Mouse (Mus musculus) lung, adult 2 months (tissue): Measurements from ENCODE around the gene Qrich2.

Experiments used
- CTCF ChIP-seq: fragments of 200-500 bp; IDR thresholded peaks from 2 replicates; pipeline ENCODE4 v1.5.1; 2011; ENCODE audit warnings: mild to moderate bottlenecking, low read length, control low read depth; ENCODE audit not compliant: insufficient read depth
- POLR2A ChIP-seq: fragments of 200-500 bp; IDR thresholded peaks from 2 replicates; pipeline ENCODE4 v1.6.1; 2011; ENCODE audit warnings: low read depth, mild to moderate bottlenecking, control low read depth, low read length, borderline replicate concordance; ENCODE audit errors: extremely low read depth

DNA sequence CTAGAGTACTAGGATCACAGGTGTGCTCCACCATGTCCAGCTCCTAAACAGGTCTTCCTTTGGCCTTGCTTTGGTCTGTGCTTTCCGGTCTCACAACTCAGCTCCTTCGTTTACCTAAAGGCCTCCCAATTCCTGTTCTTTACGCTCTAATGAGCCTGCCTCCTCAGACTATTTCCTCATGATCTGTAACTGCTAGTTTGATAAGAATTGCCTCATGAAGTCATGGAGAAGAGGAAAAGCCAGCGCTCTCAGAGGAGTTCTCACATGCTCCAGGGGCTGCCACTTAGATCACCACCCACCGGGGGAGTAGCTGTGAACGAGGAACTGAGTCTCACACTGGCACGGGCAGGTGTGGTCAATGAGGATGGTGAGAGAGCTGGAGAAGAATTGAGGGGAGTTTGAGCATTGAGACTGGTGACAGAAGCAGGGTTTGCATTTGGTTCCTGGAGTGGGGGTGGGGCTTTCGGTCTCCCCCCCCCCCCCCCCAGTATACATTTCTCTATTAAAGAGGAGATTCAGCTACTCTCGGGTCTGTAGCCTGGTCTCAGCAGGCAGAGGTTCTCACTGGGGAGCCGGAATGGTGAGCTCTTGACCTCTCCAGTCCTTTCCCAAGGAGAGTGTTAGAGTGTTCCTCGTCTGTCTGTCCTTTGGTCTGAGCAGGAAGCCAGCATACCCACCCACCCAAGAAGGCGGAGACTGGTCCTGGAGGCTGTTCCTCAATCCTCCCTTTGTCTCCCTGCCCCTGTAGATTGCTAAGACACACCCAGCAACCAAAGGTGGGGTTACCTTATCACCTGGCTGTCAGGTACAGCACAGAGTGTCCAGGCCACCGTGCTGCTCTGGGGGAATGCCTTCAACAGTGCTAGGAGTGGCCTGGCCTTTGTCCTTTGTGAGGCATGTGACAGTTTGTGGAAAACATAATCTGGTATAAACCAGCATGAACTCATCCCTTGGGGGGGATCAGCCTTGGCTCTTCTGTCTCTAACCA, 36.9 kb downstream of the Qrich2 start:
- TF ChIP-seq CTCF (no peak), POLR2A (no peak)
